Mouse (Mus musculus): ENCODE measurements around the gene Nr0b2.

DNA sequence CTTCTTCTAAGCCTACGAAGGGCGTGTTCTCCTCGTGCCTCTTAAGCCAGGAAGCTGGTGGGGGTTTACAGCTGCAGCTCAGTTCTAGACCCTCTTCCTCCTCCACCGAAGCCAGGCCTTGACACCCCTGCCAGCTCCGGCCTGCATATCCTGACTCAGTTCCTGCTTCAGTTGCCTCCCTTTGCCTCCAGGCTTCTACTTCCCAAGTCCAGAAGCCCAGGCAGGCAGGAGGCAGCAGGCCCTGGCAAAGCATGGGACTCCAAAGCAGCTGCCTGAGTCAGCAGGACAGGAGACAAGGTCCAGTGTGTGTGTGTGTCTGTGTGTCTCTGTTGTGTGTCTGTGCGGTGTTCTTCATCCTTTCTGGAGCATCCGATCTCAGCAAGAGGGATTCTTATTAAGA lies 51.0 kb downstream of the Nr0b2 start:
- TF ChIP-seq CTCF (IDR thresholded peaks at IDR 0.05; ENCODE audit: insufficient read depth, low read depth, low read length), result no peak
- no peak for TF ChIP-seq POLR2A (IDR thresholded peaks at IDR 0.05; ENCODE audit: insufficient read depth, low read depth, low read length)

All from olfactory bulb, adult 2 months (tissue).